Mouse (Mus musculus) spleen, postnatal 10 days (tissue): ENCODE measurements around the gene Tuba1b.
"Not testable (repeated sequence)": the region's sequence is repeated elsewhere in the genome, so short reads cannot be mapped to it uniquely, and the experiment has no call there.

Source experiments
- DNase-seq, 2 experiments: peaks; one replicate each; pipeline ENCODE4 v3.0.0; 2021 to 2022; ENCODE audit warnings: low spot score in 2 of 2

The Tuba1b gene

GRCm38 (mm10) chr15:98954425-98955253 lies 20.3 kb upstream of the Tuba1b start:
- DNase-seq = no peak

- DNase-seq = peak in 1 of 2 experiments; percentile 84
These were observed 19.3 kb upstream of the Tuba1b start, which contains the start of the genes Gm49450 and Tuba1a for GRCm38 (mm10) chr15:98953401-98954356. Gene Gm49450 (minus strand): TSS chr15:98953551. Gene Tuba1a (minus strand): TSS chr15:98953703.

GRCm38 (mm10) chr15:98952751-98953400 lies 18.5 kb upstream of the Tuba1b start:
- peak; percentile 75 to 79 for DNase-seq

GRCm38 (mm10) chr15:98952063-98952455 lies 17.7 kb upstream of the Tuba1b start:
- DNase-seq = no peak

GRCm38 (mm10) chr15:98951122-98952062 lies 17.0 kb upstream of the Tuba1b start:
- not testable (repeated sequence) for DNase-seq

- no peak for DNase-seq
These were observed 15.2 kb upstream of the Tuba1b start for GRCm38 (mm10) chr15:98949607-98949892.

- DNase-seq = no peak
These were observed 14.7 kb upstream of the Tuba1b start for GRCm38 (mm10) chr15:98948857-98949606.

- no peak for DNase-seq
These were observed 14.0 kb upstream of the Tuba1b start for GRCm38 (mm10) chr15:98948382-98948781.

- no peak for DNase-seq
These were observed 13.5 kb upstream of the Tuba1b start for GRCm38 (mm10) chr15:98947884-98948283.

GRCm38 (mm10) chr15:98943133-98943532 lies 8.8 kb upstream of the Tuba1b start:
- DNase-seq = no peak

- DNase-seq = no peak
These were observed 7.7 kb upstream of the Tuba1b start for GRCm38 (mm10) chr15:98942081-98942480.

GRCm38 (mm10) chr15:98941539-98941938 lies 7.2 kb upstream of the Tuba1b start:
- no peak for DNase-seq

GRCm38 (mm10) chr15:98940816-98941215 lies 6.5 kb upstream of the Tuba1b start:
- no peak for DNase-seq

- peak; percentile 83 to 96 for DNase-seq
These were observed 540 bp downstream of the Tuba1b start for GRCm38 (mm10) chr15:98933833-98934216.

GRCm38 (mm10) chr15:98933004-98933671 lies 1.2 kb downstream of the Tuba1b start:
- DNase-seq = not testable (repeated sequence)

GRCm38 (mm10) chr15:98930998-98931397 lies 3.4 kb downstream of the Tuba1b start:
- DNase-seq = no peak

GRCm38 (mm10) chr15:98930017-98930734 lies 4.2 kb downstream of the Tuba1b start:
- no peak for DNase-seq

GRCm38 (mm10) chr15:98928598-98929240 lies 5.6 kb downstream of the Tuba1b start:
- DNase-seq = peak; percentile 13 to 37
